Mouse (Mus musculus) liver, adult 2 months (tissue): ENCODE measurements around the gene Aqr.

Experiments
- CTCF ChIP-seq: fragments of 200-500 bp; IDR thresholded peaks from 2 replicates; pipeline ENCODE4 v1.5.1; 2011; ENCODE audit warnings: low read depth, low read length, control low read depth
- POLR2A ChIP-seq: fragments of 200-500 bp; IDR thresholded peaks from 2 replicates; pipeline ENCODE4 v1.6.1; 2011; ENCODE audit warnings: low read length, control low read depth; ENCODE audit not compliant: insufficient read depth; ENCODE audit errors: extremely low read depth

GRCm38 (mm10) chr2:114167837-114168236 is 19.0 kb downstream of the Aqr start:
- TF ChIP-seq POLR2A (no peak), CTCF (no peak)
